Mouse (Mus musculus) urinary bladder, adult 18-20 months (tissue): ENCODE data around the gene Pten.
A peak's percentile ranks its signal among the peaks of the same experiment; 100 is the strongest.
"Not testable (repeated sequence)": the region's sequence is repeated elsewhere in the genome, so short reads cannot be mapped to it uniquely, and the experiment has no call there.

Source experiments
- DNase-seq, 2 experiments: peaks; one replicate each; pipeline ENCODE4 v3.0.0; 2022; ENCODE audit warnings: low spot score in 2 of 2, mixed read lengths in 2 of 2

The Pten gene

DNA sequence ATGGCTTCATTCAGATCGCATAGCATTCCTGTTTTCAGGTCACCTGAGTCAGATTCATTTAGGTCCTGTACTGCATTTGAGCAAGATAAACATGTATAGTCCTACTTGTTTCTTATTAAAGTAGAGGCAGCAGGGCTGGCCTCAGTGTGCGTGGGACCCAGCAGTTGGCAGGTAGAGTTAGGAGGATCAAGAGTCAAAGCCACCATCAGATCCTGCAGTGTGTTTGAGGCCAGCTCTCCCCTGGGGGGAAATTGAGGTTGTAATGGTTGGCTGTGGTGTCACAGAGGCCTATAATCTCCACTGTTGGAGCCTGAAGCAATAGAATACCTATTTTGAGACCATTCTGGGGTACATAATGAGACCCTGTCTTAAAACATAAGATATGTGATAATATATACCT, 50.3 kb downstream of the Pten start:
- no peak for DNase-seq

DNA sequence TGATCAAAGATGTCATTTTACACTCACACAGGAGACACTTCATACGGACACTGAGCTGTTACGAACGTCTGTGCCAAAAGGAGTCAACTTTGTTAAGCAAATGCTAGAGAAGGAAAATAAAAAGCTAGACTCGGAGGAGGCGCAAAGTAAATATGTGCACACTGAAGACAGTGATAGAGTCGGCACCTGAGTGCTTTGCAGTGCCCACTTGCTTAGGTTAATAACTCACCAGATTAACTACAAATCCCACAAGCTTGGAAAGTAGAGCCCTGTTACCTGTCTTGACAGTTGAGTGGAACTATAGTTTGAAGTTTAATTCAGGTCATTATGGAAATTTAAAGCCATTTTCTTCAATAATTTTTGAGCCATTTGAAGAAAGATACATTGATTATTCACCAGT, 51.4 kb downstream of the Pten start:
- no peak for DNase-seq

DNA sequence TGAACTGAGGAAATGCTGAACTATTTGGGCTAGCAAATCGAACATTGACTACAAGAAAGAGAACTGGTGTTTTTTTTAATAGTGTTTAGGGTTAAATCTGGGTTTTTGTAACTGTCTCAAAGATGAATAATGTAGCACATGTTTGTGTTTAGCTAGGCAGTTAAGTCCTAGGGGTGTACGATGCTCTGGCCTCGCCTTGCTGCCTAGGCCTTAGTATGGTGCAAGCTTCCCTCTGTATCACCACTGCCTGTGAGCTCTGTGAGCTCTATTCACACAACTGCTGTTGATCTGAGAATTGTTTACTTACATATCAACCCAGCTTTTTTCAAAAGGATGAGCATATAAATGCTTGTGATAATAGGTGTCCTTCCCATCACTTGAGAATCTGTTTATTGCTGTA, 51.8 kb downstream of the Pten start:
- DNase-seq: no peak

DNA sequence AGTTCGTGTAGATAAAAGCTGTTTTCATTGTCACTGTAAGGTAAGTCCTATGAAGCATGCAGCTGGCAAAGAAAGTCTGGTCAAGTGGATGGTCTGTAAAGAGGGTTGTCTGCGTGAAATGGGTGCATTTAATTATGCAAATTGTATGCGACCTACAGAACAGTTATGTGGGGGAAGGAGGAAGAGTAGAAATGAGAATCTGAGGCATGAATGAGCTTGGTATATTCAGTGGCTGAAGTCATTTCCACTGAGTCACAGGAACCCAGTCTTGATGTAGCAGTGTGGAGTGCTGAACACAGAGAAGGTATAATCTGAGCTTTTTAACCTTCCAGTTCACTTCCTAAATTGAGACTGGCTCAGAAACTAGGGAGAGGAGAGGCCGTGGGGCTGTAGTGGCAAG, 61.5 kb downstream of the Pten start:
- no peak for DNase-seq

DNA sequence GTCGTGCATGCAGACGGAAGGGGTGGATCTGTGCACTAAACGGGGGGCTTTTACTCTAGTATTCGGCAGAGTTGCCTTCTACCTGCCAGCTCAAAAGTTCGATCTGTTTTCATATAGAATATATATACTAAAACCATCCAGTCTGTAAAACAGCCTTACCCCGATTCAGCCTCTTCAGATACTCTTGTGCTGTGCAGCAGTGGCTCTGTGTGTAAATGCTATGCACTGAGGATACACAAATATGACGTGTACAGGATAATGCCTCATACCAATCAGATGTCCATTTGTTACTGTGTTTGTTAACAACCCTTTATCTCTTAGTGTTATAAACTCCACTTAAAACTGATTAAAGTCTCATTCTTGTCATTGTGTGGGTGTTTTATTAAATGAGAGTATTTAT, 65.7 kb downstream of the Pten start:
- not testable (repeated sequence) for DNase-seq

DNA sequence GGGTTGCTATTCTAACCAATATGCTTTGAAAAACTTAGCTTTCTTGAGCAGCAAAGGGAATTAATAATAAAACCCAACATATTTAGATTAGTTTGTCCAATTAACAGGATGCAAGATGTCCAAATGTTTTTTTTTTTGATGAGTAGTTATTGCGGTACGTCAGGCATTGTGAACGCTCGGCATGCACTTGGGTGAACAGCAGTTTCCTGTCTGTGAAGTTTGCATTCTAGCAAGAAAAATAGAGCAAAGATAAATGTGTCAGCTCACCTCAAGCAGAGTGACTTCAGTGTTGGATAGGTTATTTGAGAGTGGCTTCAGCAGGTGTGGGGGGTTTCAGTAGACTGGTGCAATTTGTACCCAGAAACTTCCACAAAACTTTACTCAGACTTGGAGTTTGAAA, 69.3 kb downstream of the Pten start:
- no peak for DNase-seq

DNA sequence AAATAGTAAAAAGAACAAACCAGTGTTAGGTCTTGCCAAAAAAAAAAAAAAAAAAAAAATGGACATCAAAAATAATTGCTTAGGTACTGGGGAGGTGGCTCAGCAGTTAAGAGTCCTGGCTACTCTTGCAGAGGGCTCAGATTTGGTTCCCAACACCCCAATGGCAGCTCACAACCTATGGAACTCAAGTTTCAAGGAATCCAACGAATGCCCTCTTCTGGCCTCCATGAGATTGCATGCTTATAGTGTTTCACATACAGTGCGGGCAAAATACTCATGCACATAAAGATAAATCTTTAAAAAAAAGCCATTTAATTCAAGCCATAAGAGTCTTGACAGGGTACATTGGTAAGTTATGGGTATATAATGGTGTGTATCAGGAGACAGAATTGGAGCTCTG, 72.6 kb downstream of the Pten start:
- DNase-seq: no peak

DNA sequence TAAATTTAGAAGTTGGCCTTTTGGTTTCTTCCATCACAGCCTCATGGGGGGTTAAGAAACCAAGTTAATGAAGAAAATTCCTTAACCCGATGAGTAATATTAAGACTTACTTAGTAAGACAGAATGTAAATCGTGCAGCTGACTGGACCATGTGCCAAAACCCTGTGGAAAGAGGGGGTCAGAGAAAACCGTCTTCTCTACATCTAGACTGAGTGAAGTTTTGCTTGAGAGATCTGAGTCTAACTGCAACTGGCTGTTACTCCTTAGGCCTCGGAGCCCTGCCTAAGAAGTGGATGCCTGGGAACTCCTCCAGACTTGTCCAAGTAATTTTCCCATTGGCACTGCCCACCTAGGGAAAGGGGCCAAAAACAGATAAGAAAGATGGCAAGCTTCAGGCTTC, 74.0 kb downstream of the Pten start:
- no peak for DNase-seq

DNA sequence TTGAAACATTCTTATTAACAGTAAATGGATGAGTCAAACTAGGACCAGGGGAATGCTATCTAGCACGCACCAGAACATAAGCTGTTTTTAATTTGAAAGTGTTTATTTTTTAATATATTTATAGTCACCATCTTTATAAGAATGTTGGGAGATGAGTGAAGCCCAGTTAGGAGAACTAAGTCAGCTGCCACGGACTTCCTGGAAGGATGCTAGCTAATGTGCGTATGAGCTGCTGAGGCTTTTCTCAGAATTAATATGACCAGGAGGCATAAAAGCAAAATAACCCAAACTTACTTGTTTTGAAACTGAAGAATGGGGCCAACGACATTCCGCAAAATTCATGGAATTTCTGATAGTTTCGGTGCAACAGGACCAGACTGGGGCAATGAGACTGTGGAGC, 83.2 kb downstream of the Pten start:
- no peak for DNase-seq

DNA sequence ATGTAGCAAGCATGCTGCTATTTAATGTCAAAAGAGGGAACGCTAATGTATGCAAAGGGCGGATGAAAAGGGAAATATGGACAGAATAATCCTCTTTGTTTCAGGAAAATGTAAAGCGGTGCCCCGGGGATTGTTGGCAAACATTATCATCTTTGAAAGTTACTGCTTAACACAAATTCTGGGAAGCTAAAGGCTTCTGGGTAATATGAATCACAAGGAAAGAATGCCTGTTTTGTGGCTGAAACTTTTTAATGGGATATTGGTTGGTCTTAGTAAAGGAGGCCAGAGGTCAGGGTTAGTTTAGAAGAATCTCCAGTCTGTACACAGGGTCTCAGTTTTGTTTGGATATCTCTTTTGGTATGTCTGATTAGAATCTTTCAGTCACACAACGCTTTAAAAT, 87.2 kb downstream of the Pten start:
- DNase-seq: no peak

DNA sequence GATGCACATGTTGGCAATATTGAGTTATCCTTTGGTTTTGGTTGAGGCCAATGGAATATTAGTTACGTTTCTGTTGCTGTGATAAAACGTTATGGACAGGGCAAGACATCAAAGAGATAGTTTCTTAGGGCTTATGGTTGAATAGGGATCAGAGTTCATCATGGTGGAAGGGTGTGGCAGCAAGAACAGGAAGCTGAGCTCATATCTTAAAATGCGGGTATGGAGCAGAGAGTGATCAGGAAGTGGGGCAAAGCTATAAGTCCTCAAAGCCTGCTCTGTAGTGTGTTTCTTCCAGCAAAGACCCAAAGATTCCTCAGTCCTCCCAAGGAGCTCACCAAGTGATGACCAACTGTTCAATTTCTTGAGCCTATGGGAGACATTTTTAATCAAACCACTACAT, 90.7 kb downstream of the Pten start:
- no peak for DNase-seq

DNA sequence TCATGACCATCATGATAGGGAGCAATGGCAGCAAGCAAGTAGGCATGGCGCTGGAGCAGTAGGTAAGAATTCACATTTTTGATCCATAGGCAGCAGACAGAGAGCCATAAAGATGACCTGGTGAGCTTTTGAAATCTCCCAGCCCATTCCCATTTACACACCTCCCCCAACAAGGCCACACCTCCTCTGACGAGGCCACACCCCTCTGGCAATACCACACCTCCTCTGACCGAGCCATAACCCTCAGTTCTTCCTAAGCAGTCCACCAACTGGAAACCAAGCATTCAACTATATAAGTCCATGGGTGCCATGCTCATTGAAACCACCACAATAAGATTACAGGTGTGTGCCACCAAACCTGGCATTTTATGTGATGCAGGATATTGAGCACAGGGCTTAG, 95.0 kb downstream of the Pten start:
- DNase-seq: no peak

DNA sequence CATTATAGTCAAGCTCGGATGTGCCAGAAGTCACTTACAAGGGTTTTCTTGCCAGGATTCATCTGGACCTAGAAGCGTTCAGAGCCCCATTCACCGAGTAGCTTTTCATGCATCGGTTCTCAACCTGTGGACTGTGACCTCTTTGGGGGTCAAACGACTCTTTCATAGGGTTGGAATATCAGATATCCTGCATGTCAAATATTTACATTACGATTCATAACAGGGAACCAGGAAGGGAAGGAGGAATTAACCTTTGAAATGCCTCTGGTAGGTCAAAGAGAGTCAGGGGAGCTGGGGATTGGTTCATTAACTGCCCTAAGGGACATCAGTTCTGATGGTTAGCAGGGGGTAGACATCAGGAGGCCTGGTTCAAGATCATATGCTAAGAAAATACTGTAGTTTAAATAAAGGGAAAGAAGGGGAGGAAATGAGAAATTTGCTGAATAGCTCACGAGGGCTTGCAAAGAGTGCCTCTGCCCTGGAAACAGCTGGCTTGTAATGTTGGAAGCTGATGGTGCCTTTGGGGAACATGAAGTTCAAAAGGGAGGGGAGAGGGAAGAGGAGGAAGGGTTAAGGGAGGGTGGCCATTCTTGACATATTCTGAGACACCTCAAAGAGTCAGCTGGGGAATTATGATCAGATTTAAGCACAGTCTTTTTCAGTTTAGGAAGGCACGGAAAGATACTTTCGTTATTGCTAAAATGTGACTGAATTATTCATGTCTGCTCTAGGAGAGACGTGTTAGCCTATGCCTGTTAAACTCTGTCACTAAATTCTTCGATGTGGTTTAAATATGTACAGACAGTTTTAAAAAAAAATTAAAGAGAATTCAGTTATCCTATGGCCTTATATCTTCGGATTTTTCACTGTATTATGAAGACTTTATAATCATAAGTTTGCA, 104.6 kb downstream of the Pten start:
- no peak for DNase-seq

DNA sequence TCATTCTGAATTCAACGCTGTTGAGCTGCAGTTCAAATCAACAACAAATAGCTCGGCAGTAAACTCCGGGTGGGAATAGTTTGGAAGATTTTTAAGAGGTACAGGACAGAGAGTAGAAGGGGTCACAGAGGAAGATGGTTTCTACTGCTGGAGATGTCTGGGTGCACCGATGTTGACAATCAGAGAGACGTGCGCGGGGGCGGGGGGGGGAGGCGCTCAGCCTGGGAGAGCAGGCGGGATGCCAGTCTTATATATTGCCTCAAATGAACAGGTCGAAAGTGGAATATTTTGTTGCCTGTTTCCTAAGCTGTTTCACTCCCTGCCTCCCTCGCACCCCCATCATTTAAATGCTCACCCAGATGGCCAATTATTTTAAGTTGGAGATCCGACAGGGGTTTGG, 109.5 kb downstream of the Pten start:
- no peak for DNase-seq

DNA sequence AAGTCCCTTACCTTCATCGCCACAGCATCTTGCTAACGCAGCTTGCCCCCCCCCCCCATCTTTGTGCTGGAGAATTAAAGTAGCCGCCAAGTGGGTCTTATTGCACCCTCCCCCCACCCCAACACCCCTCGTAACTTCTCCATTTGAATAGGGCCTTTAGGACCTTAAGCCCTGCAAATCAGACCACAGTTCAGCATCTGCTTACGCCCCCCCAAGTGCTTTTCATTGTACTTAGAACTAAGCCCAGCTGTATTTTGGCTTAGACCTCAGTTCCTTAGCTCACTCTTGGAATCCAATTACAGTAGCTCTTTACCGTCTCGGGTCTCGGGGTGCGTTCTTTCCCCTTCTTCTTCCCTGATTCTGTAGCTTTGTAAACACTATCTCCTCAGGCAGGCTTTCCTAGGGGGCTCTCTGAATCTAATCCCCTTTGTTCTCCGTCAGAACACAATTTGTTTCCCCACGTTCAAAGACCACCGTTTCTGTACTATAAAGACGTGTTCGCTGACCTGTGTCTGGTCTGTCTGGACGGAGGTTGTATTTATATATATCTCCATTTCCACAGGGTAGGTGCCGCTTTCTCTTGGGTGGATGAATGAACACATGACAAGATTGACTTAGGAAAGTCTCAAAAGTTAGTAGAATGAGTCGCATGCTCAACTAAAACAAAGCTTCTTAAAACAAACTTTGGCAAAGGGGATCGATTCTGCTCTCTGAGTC, 110.0 kb downstream of the Pten start:
- no peak for DNase-seq

DNA sequence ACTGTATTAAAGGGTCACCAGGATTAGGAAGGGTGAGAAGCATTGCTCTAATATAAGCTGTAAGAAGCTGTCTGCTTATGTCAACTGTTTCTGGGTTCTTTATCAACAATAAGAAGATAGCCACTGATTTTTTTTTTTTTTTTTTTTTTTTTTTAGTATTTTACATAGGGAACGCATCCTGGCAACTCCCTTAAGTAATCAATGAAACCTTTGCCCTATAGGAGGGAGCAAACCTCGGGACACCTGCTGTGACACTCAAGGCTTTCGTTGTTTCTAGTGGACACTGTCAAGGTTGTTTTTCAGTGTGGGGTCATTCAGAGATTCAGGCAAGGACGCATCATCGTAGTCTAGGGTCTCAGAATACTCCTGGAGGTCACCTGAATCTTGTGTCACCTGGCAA, 111.3 kb downstream of the Pten start:
- no peak for DNase-seq

DNA sequence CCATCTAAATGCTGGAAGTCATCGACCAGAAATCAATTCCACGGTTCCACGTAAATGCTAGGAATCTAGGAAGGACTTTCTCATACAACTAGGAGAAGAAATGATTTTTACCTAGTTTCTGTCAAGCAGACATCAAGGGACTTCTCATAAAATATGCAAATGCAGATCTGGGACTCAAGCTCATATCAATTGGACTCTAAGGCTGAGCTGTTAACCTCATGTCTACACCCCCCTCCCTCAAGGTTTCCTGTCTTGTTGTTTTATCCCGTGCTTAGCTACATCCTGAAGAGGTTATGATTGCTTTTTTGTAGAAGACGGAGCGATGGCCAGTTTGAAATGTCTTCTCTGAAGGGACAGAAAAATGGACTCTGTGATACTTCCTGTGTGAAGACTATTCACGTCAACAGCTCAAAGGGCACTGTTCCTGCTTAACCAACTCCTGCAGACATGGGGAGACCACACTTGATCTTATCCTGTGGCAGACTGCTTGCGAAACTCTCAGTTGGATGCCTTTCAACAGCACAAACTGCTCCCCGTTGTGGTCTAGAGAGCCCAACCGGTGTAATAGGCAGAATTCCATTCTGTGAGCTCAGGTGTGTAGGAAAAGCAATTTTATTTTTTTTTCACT, 111.9 kb downstream of the Pten start:
- DNase-seq: peak; percentile 6 to 8

DNA sequence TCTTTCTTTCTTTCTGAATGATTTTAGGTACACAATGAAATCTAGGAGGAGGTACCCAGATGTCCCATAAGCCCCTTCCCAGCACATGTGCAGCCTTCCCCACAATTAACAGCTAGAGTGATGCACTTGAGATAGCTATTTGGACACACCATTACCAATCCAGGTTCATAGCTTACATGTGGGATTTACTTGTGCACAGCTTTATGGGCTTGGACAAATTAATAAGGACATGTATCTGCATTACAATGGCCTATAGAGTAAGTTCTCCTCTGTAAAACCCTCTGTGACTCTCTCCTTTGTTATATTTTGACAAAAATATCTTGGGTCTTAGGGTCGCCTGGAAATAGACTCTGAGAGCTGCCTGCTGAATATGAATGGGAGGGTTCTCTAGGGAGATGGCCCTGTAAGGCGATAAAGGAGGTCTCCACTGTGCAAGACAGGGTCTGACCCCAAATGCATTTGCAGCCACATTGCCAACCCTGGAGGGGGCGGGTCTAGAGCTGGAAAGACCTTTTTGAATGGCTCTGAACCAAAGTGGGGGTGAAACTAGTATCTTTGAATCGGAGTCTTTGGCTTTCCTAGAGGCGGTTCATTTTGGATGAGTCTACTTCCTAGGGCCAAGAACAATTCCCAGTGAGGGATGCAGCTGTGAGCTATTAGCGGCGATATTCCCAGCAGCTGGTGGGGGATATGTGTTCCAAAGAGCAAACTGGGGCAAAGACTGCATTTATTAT, 116.8 kb downstream of the Pten start:
- no peak for DNase-seq
